In genomic region chr13:6029461-6029860, GRCm38 (mm10) we compare ENCODE assay signal across 14 mouse cellular contexts.
DNase-seq lines count a peak whose midpoint lies in the region; ATAC-seq and TF ChIP-seq lines count a peak whose summit lies in the region.
"Had no signal": no experiment of that assay in that cellular context is flagged by ENCODE, and none has a peak within 500 bp of the region (broad histone marks: within the 10 kb centered on the region; RNA-seq: fewer than 3 reads in every experiment).

No protein-coding gene starts in this region.

- WGBS in intestine, embryonic 16.5 days: 85% methylated on average over 6 of the region's 6 CpGs
- 67% methylated on average over 6 of the region's 6 CpGs for WGBS in intestine, postnatal 0 days
- 25% methylated on average over 6 of the region's 6 CpGs for WGBS in limb, embryonic 12.5 days
- WGBS in stomach, postnatal 0 days: 55% methylated on average over 6 of the region's 6 CpGs

- peak; percentile 70 for DNase-seq in embryo, embryonic 11 days
- DNase-seq in stomach, postnatal 0 days (ENCODE audit: low spot score): no peak
- DNase-seq in frontal cortex, adult 2 months (ENCODE audit: extremely low spot score in 1 of 2, low spot score in 1 of 2): no peak
- DNase-seq: cerebellum, adult 8-10 months; heart, postnatal 10 days; lung, embryonic 14.5 days; right cerebral cortex, postnatal 14 days had no signal

- TF ChIP-seq EP300 in stomach, postnatal 0 days (optimal IDR thresholded peaks at IDR 0.05): no peak

- H3K4me2 ChIP-seq in intestine, embryonic 16.5 days (ENCODE audit: low read depth, low read length): no peak overlapping the region
- H3K4me2 ChIP-seq in intestine, postnatal 0 days (replicated peaks; ENCODE audit: low read depth): no peak overlapping the region
- H3K4me2 ChIP-seq in limb, embryonic 12.5 days: peak overlapping the region; percentile 30
- no peak overlapping the region for H3K4me2 ChIP-seq in stomach, postnatal 0 days (replicated peaks; ENCODE audit: low read depth)
- H3K4me2 ChIP-seq: embryonic facial prominence, embryonic 15.5 days; intestine, embryonic 15.5 days; lung, embryonic 14.5 days; midbrain, embryonic 12.5 days had no signal

- H3K9ac ChIP-seq in intestine, embryonic 16.5 days (ENCODE audit: low read depth, low read length): no peak overlapping the region
- no peak overlapping the region for H3K9ac ChIP-seq in intestine, postnatal 0 days (ENCODE audit: low read depth, low read length)
- no peak overlapping the region for H3K9ac ChIP-seq in limb, embryonic 12.5 days (replicated peaks)
- no peak overlapping the region for H3K9ac ChIP-seq in stomach, postnatal 0 days (ENCODE audit: low read length)
- H3K9ac ChIP-seq: embryonic facial prominence, embryonic 15.5 days; intestine, embryonic 15.5 days; lung, embryonic 14.5 days; midbrain, embryonic 12.5 days had no signal

- no peak overlapping the region for H3K27ac ChIP-seq in intestine, embryonic 16.5 days (ENCODE audit: low read length)
- no peak overlapping the region for H3K27ac ChIP-seq in intestine, postnatal 0 days (ENCODE audit: low read depth, low read length)
- no peak overlapping the region for H3K27ac ChIP-seq in limb, embryonic 12.5 days
- H3K27ac ChIP-seq in stomach, postnatal 0 days (replicated peaks): peak overlapping the region; percentile 74
- H3K27ac ChIP-seq: embryonic facial prominence, embryonic 15.5 days; intestine, embryonic 15.5 days; midbrain, embryonic 12.5 days had no signal

- H3K9me3 ChIP-seq in intestine, embryonic 16.5 days (ENCODE audit: control insufficient read depth, low read length): no peaks in the 10 kb centered on the region
- H3K9me3 ChIP-seq in intestine, postnatal 0 days (ENCODE audit: control insufficient read depth): no peaks in the 10 kb centered on the region
- no peaks in the 10 kb centered on the region for H3K9me3 ChIP-seq in limb, embryonic 12.5 days
- no peaks in the 10 kb centered on the region for H3K9me3 ChIP-seq in stomach, postnatal 0 days (ENCODE audit: control insufficient read depth, low read length)
- H3K9me3 ChIP-seq: embryonic facial prominence, embryonic 15.5 days; intestine, embryonic 15.5 days; midbrain, embryonic 12.5 days had no signal

- no peak for TF ChIP-seq CTCF in intestine, postnatal 0 days (IDR thresholded peaks at IDR 0.05; ENCODE audit: low read depth)
- no peak for TF ChIP-seq CTCF in stomach, postnatal 0 days (IDR thresholded peaks at IDR 0.05; ENCODE audit: low read depth)

- no peaks in the 10 kb centered on the region for H3K4me1 ChIP-seq in intestine, embryonic 16.5 days (ENCODE audit: control insufficient read depth, insufficient read depth, low read length)
- peaks cover 2% of the 10 kb centered on the region; the same call in 1 of the 2 replicates for H3K4me1 ChIP-seq in intestine, postnatal 0 days (replicated peaks; ENCODE audit: control insufficient read depth, insufficient read depth, low read length)
- peaks cover 17% of the 10 kb centered on the region for H3K4me1 ChIP-seq in limb, embryonic 12.5 days (replicated peaks)
- no peaks in the 10 kb centered on the region for H3K4me1 ChIP-seq in stomach, postnatal 0 days (replicated peaks; ENCODE audit: control insufficient read depth, insufficient read depth)
- H3K4me1 ChIP-seq: intestine, embryonic 15.5 days; midbrain, embryonic 12.5 days had no signal

- ATAC-seq in intestine, embryonic 16.5 days: peak; percentile 13; the same call in 1 of the 2 replicates
- ATAC-seq in intestine, postnatal 0 days: no peak; the same call in 1 of the 2 replicates
- peak; percentile 78; the same call in 1 of the 2 replicates for ATAC-seq in limb, embryonic 12.5 days (ENCODE audit: insufficient number of reproducible peaks, insufficient read depth, low FRiP score, low TSS enrichment, low read depth)
- ATAC-seq in stomach, postnatal 0 days (ENCODE audit: low FRiP score, low TSS enrichment): no peak
- ATAC-seq in megakaryocyte progenitor cell, adult 5-6 weeks (replicated peaks; ENCODE audit: poor library complexity): no peak

- no peaks in the 10 kb centered on the region for H3K36me3 ChIP-seq in intestine, embryonic 16.5 days (ENCODE audit: control insufficient read depth, insufficient read depth, low read length)
- no peaks in the 10 kb centered on the region for H3K36me3 ChIP-seq in intestine, postnatal 0 days (ENCODE audit: control insufficient read depth, insufficient read depth)
- no peaks in the 10 kb centered on the region for H3K36me3 ChIP-seq in limb, embryonic 12.5 days
- no peaks in the 10 kb centered on the region for H3K36me3 ChIP-seq in stomach, postnatal 0 days (ENCODE audit: control insufficient read depth, insufficient read depth, low read length)
- H3K36me3 ChIP-seq: embryonic facial prominence, embryonic 15.5 days; intestine, embryonic 15.5 days; midbrain, embryonic 12.5 days had no signal

- H3K4me3 ChIP-seq in intestine, embryonic 16.5 days (ENCODE audit: low read length): no peak overlapping the region
- H3K4me3 ChIP-seq in intestine, postnatal 0 days (ENCODE audit: low read depth, low read length): no peak overlapping the region
- no peak overlapping the region for H3K4me3 ChIP-seq in limb, embryonic 12.5 days (replicated peaks)
- no peak overlapping the region for H3K4me3 ChIP-seq in stomach, postnatal 0 days (ENCODE audit: low read depth, low read length)
- H3K4me3 ChIP-seq: embryonic facial prominence, embryonic 15.5 days; intestine, embryonic 15.5 days; midbrain, embryonic 12.5 days had no signal

- H3K27me3 ChIP-seq in intestine, embryonic 16.5 days (replicated peaks; ENCODE audit: control insufficient read depth, insufficient read depth, low read length): no peaks in the 10 kb centered on the region
- no peaks in the 10 kb centered on the region for H3K27me3 ChIP-seq in intestine, postnatal 0 days (replicated peaks; ENCODE audit: control insufficient read depth, insufficient read depth, low read length)
- H3K27me3 ChIP-seq in limb, embryonic 12.5 days: no peaks in the 10 kb centered on the region
- no peaks in the 10 kb centered on the region for H3K27me3 ChIP-seq in stomach, postnatal 0 days (ENCODE audit: control insufficient read depth, insufficient read depth, low read length)
- H3K27me3 ChIP-seq: embryonic facial prominence, embryonic 15.5 days; intestine, embryonic 15.5 days; midbrain, embryonic 12.5 days had no signal

Comparison
In these comparisons a context has a peak if more than half of its experiments do, and no peak if none do; other contexts are left out.
1. ATAC-seq: peak in intestine, embryonic 16.5 days (single experiment) and limb, embryonic 12.5 days (single experiment); none in intestine, postnatal 0 days (single experiment), stomach, postnatal 0 days (single experiment) and megakaryocyte progenitor cell, adult 5-6 weeks (single experiment).